Mouse (Mus musculus) small intestine, adult 2 months (tissue): ENCODE results near the gene Msln.

Source experiments
- CTCF ChIP-seq: fragments of 200-500 bp; IDR thresholded peaks from 2 replicates; pipeline ENCODE4 v1.5.1; 2012; ENCODE audit warnings: low read depth, mild to moderate bottlenecking, control low read depth, inconsistent platforms, low read length, moderate library complexity, mixed read lengths; ENCODE audit not compliant: insufficient replicate concordance, insufficient read length; ENCODE audit errors: extremely low read depth
- POLR2A ChIP-seq: fragments of 200-500 bp; IDR thresholded peaks from 2 replicates; pipeline ENCODE4 v1.6.1; 2012; ENCODE audit warnings: low read depth, mild to moderate bottlenecking, control low read depth, inconsistent platforms, low read length, moderate library complexity

DNA sequence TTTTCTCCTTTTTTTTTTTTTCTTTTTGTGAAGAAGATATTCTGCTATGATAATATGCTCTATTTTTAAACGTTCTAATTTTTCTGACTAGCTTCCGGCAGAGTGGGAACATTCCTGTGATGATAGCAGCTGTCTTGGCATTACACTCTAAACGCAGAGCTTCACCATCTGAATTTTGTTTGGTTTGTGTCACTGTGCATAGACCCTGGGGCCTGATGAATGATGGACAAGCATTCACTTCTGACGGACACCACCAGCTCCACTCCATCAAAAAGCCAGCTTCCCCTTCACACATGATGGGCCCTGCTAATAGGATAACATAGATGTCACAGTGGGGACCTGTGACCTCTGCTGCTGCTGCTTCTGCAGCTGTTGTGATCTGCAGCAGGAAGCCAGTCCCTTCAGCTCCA is 7.4 kb upstream of the Msln start:
- TF ChIP-seq CTCF (no peak), POLR2A (no peak)
